Comparison of ENCODE assay signal across 17 mouse cellular contexts in the genomic region with DNA sequence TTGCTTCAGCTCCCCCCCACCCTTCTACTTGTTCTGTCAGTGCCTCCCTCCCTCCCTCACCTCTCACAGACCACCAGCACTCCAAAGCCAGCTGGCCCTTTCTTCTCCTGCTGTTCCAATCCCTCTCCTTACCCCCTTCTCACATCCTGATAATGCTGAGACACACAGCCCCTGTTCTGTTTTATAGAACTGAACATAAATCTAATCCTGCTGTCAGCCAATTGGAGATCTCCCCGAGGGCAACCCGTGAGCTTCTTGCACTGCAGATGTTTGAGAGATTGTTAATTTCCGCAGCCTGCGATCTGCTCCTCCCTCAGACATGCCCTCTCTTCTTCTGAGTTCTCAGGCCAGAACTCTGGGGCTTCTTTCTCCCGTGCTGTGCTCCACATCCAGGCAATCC.
DNase-seq lines count a peak whose midpoint lies in the region; ATAC-seq and TF ChIP-seq lines count a peak whose summit lies in the region.
"Had no signal": no experiment of that assay in that cellular context is flagged by ENCODE, and none has a peak within 500 bp of the region (broad histone marks: within the 10 kb centered on the region; RNA-seq: fewer than 3 reads in every experiment).

No protein-coding gene starts in this region.

- no peak overlapping the region for H3K9ac ChIP-seq in hindbrain, embryonic 12.5 days
- no peak overlapping the region for H3K9ac ChIP-seq in hindbrain, embryonic 13.5 days
- 0 out of 2 replicates have a peak overlapping the region, but pooled peaks have one; percentile 5 for H3K9ac ChIP-seq in neural tube, embryonic 12.5 days
- H3K9ac ChIP-seq: heart, embryonic 12.5 days; liver, postnatal 0 days; midbrain, embryonic 12.5 days had no signal

- H3K27ac ChIP-seq in hindbrain, embryonic 12.5 days = 0 out of 2 replicates have a peak overlapping the region, but pooled peaks have one; percentile 3
- no peak overlapping the region for H3K27ac ChIP-seq in hindbrain, embryonic 10.5 days
- H3K27ac ChIP-seq in hindbrain, embryonic 13.5 days = no peak overlapping the region
- H3K27ac ChIP-seq in neural tube, embryonic 12.5 days = no peak overlapping the region
- H3K27ac ChIP-seq: midbrain, embryonic 12.5 days had no signal

- TF ChIP-seq POLR2A in brain, embryonic 14.5 days (IDR thresholded peaks at IDR 0.05; ENCODE audit: borderline replicate concordance, extremely low read depth, insufficient read depth, insufficient read length, poor library complexity, severe bottlenecking) = no peak

- intact Hi-C loops in heart, postnatal 36 days (cut with DNase I) = no loop called here

- WGBS in hindbrain, embryonic 12.5 days = 50% methylated on average over 5 of the region's 5 CpGs
- WGBS in hindbrain, embryonic 10.5 days = 76% methylated on average over 5 of the region's 5 CpGs
- 38% methylated on average over 5 of the region's 5 CpGs for WGBS in hindbrain, embryonic 13.5 days
- WGBS in neural tube, embryonic 12.5 days = 16% methylated on average over 5 of the region's 5 CpGs

- no peaks in the 10 kb centered on the region for H3K27me3 ChIP-seq in hindbrain, embryonic 12.5 days
- H3K27me3 ChIP-seq in hindbrain, embryonic 10.5 days (ENCODE audit: insufficient read depth, poor library complexity, severe bottlenecking) = no peaks in the 10 kb centered on the region
- H3K27me3 ChIP-seq in hindbrain, embryonic 13.5 days = no peaks in the 10 kb centered on the region
- H3K27me3 ChIP-seq in neural tube, embryonic 12.5 days (replicated peaks) = no peaks in the 10 kb centered on the region
- H3K27me3 ChIP-seq: heart, embryonic 12.5 days; midbrain, embryonic 12.5 days had no signal

- DNase-seq in hindbrain, embryonic 10.5 days (ENCODE audit: low spot score) = no peak
- DNase-seq in brain, embryonic 14.5 days (ENCODE audit: low read depth) = peak; percentile 33
- no peak for DNase-seq in heart, postnatal 36 days
- no peak for DNase-seq in spleen, adult 18-20 months
- DNase-seq: adrenal gland, adult 2 months; cerebellum, adult 18-20 months; heart, postnatal 4 days; kidney, adult 18-20 months; kidney, postnatal 36 days; liver, postnatal 0 days; thymus, postnatal 4 days had no signal

- peaks cover 5% of the 10 kb centered on the region; the same call in 1 of the 2 replicates for H3K4me1 ChIP-seq in hindbrain, embryonic 12.5 days
- no peaks in the 10 kb centered on the region for H3K4me1 ChIP-seq in hindbrain, embryonic 10.5 days (replicated peaks)
- H3K4me1 ChIP-seq in hindbrain, embryonic 13.5 days (replicated peaks) = peaks cover 9% of the 10 kb centered on the region
- peaks cover 9% of the 10 kb centered on the region; the same call in 1 of the 2 replicates for H3K4me1 ChIP-seq in neural tube, embryonic 12.5 days
- H3K4me1 ChIP-seq: midbrain, embryonic 12.5 days had no signal

- no peaks in the 10 kb centered on the region for H3K36me3 ChIP-seq in hindbrain, embryonic 12.5 days
- H3K36me3 ChIP-seq in hindbrain, embryonic 10.5 days = 0 out of 2 replicates have a peak, but pooled peaks cover 4% of the 10 kb centered on the region
- H3K36me3 ChIP-seq in hindbrain, embryonic 13.5 days = no peaks in the 10 kb centered on the region
- H3K36me3 ChIP-seq in neural tube, embryonic 12.5 days = no peaks in the 10 kb centered on the region
- H3K36me3 ChIP-seq: midbrain, embryonic 12.5 days had no signal

- 0 out of 2 replicates have a peak, but pooled peaks have one; percentile 38 for ATAC-seq in hindbrain, embryonic 12.5 days (ENCODE audit: low FRiP score)
- ATAC-seq in hindbrain, embryonic 13.5 days (ENCODE audit: low FRiP score) = peak; percentile 10; the same call in 1 of the 2 replicates
- ATAC-seq in neural tube, embryonic 12.5 days (ENCODE audit: low FRiP score, low read depth) = peak; percentile 56
- ATAC-seq: liver, postnatal 0 days had no signal

- no peaks in the 10 kb centered on the region for H3K9me3 ChIP-seq in hindbrain, embryonic 12.5 days (replicated peaks)
- no peaks in the 10 kb centered on the region for H3K9me3 ChIP-seq in hindbrain, embryonic 10.5 days
- H3K9me3 ChIP-seq in hindbrain, embryonic 13.5 days = no peaks in the 10 kb centered on the region
- no peaks in the 10 kb centered on the region for H3K9me3 ChIP-seq in neural tube, embryonic 12.5 days
- H3K9me3 ChIP-seq: G1E; midbrain, embryonic 12.5 days had no signal

- TF ChIP-seq CTCF in brain, embryonic 14.5 days (IDR thresholded peaks at IDR 0.05; ENCODE audit: borderline replicate concordance, extremely low read depth, insufficient read depth, insufficient read length) = no peak

- H3K4me3 ChIP-seq in hindbrain, embryonic 12.5 days = no peak overlapping the region
- no peak overlapping the region for H3K4me3 ChIP-seq in hindbrain, embryonic 10.5 days
- H3K4me3 ChIP-seq in hindbrain, embryonic 13.5 days = no peak overlapping the region
- no peak overlapping the region for H3K4me3 ChIP-seq in neural tube, embryonic 12.5 days
- H3K4me3 ChIP-seq: heart, embryonic 12.5 days; midbrain, embryonic 12.5 days had no signal

- no peak overlapping the region for H3K4me2 ChIP-seq in hindbrain, embryonic 12.5 days (replicated peaks)
- H3K4me2 ChIP-seq in hindbrain, embryonic 13.5 days = no peak overlapping the region
- H3K4me2 ChIP-seq in neural tube, embryonic 12.5 days (replicated peaks) = no peak overlapping the region
- H3K4me2 ChIP-seq: heart, embryonic 12.5 days; midbrain, embryonic 12.5 days had no signal
